Mouse (Mus musculus) layer of hippocampus, postnatal 10 days (tissue): ENCODE measurements at regions not wholly inside any gene's neighbourhood (a gene's known extent, or its start where the extent isn't known, plus 50 kb on each side); places are given as distances from the start of the nearest gene placed in this dataset.
"Not testable (repeated sequence)": the region's sequence is repeated elsewhere in the genome, so short reads cannot be mapped to it uniquely, and the experiment has no call there.

ENCODE experiments used
- DNase-seq, 2 experiments: peaks; one replicate each; pipeline ENCODE4 v3.0.0; 2021; ENCODE audit warnings: low spot score in 2 of 2

- no peak for DNase-seq
These were observed 144.2 kb downstream of the Nuak1 start for GRCm38 (mm10) chr10:84296168-84296567.

- DNase-seq: no peak
These were observed 138.8 kb downstream of the Nuak1 start for GRCm38 (mm10) chr10:84301561-84301960.

GRCm38 (mm10) chr10:84302821-84303520 is 137.4 kb downstream of the Nuak1 start:
- no peak for DNase-seq

GRCm38 (mm10) chr10:84308746-84309145 is 131.7 kb downstream of the Nuak1 start:
- DNase-seq: not testable (repeated sequence)

GRCm38 (mm10) chr10:84310653-84311052 is 129.7 kb downstream of the Nuak1 start:
- DNase-seq: no peak

GRCm38 (mm10) chr10:84312656-84313055 is 127.7 kb downstream of the Nuak1 start:
- DNase-seq: no peak

GRCm38 (mm10) chr10:84316857-84317256 is 123.5 kb downstream of the Nuak1 start:
- DNase-seq: no peak

GRCm38 (mm10) chr10:84317960-84318359 is 122.4 kb downstream of the Nuak1 start:
- no peak for DNase-seq
